Mouse (Mus musculus) heart, embryonic 14.5 days (tissue): Measurements from ENCODE around the gene Chat. TPM values are rescaled to one million over a fixed set of nuclear protein-coding genes. Genes with fewer than 3 reads are reported as not detected.

ENCODE experiments used
- ATAC-seq: fragments of 200-750 bp; cut with Nextera tagmentation; 2 replicates; pipeline ENCODE4 v1.8.0; 2017; ENCODE audit warnings: low read depth, moderate TSS enrichment; ENCODE audit not compliant: insufficient number of reproducible peaks, insufficient read depth, low FRiP score
- H3K27ac ChIP-seq, 2 experiments: fragments of 200-500 bp in 1 of 2; fragments of 300-500 bp in 1 of 2; sonication (generic) in 1 of 2; replicated peaks in 1 of 2; 2 replicates each; pipeline ENCODE4 v1.5.1; 2012 to 2014; ENCODE audit warnings: low read depth in 2 of 2, low read length in 2 of 2, control low read depth in 1 of 2, mild to moderate bottlenecking in 1 of 2, mixed read lengths in 1 of 2; ENCODE audit not compliant: control insufficient read depth in 1 of 2, insufficient read depth in 1 of 2
- H3K27me3 ChIP-seq: fragments of 300-500 bp; sonication (generic); 2 replicates; pipeline ENCODE4 v1.6.1; 2014; ENCODE audit warnings: mild to moderate bottlenecking, low read length, control low read depth; ENCODE audit not compliant: control insufficient read depth, insufficient read depth
- H3K36me3 ChIP-seq: fragments of 300-500 bp; sonication (generic); 2 replicates; pipeline ENCODE4 v1.6.1; 2014; ENCODE audit warnings: mild to moderate bottlenecking, control low read depth, low read length, mixed read lengths; ENCODE audit not compliant: control insufficient read depth, insufficient read depth
- H3K4me1 ChIP-seq, 2 experiments: fragments of 200-500 bp in 1 of 2; fragments of 300-500 bp in 1 of 2; sonication (generic) in 1 of 2; 2 replicates each; pipeline ENCODE4 v1.6.1; 2012 to 2014; ENCODE audit warnings: low read length in 2 of 2, control low read depth in 1 of 2, mixed read lengths in 1 of 2; ENCODE audit not compliant: control insufficient read depth in 2 of 2, insufficient read depth in 2 of 2
- H3K4me2 ChIP-seq: fragments of 300-500 bp; sonication (generic); 2 replicates; pipeline ENCODE4 v1.6.1; 2014; ENCODE audit warnings: mild to moderate bottlenecking, low read length
- H3K4me3 ChIP-seq, 2 experiments: fragments of 200-500 bp in 1 of 2; fragments of 300-500 bp in 1 of 2; sonication (generic) in 1 of 2; 2 replicates each; pipeline ENCODE4 v1.5.1; 2012 to 2014; ENCODE audit warnings: low read length in 2 of 2, mild to moderate bottlenecking in 2 of 2, control low read depth in 1 of 2, low read depth in 1 of 2, moderate library complexity in 1 of 2; ENCODE audit not compliant: control insufficient read depth in 1 of 2, insufficient read depth in 1 of 2
- H3K9ac ChIP-seq: fragments of 300-500 bp; sonication (generic); 2 replicates; pipeline ENCODE4 v1.6.1; 2014; ENCODE audit warnings: mild to moderate bottlenecking, low read length
- H3K9me3 ChIP-seq: fragments of 300-500 bp; sonication (generic); 2 replicates; pipeline ENCODE4 v1.6.1; 2016; ENCODE audit warnings: low read length, control low read depth; ENCODE audit not compliant: control insufficient read depth
- WGBS: fragments of 180-500 bp; shearing (Covaris S2); extraction: QIAGEN DNeasy Blood & Tissue Kit; methylation state at CpG from one replicate; pipeline ENCODE4 v1.1.7; 2014; 5-methylcytosine and 5-hydroxymethylcytosine counted together
- polyA plus RNA-seq: library from polyadenylated mRNA; unstranded; fragments of >200 nt; fragmentation: Nextera tagmentation; extraction: Ambion mirVana; gene quantifications from 2 replicates; pipeline ENCODE4 v1.2.1, GENCODE M21; 2014

Gene Chat
- polyA plus RNA-seq, 1 experiment from 2014 or later, result not detected

- Histone ChIP-seq H3K27ac (no peak overlapping the region), H3K4me1 (no peaks in the 10 kb centered on the region), H3K9me3 (no peaks in the 10 kb centered on the region), H3K4me2 (no peak overlapping the region), H3K9ac (no peak overlapping the region), H3K4me3 (no peak overlapping the region), H3K36me3 (no peaks in the 10 kb centered on the region), H3K27me3 (peaks cover 13% of the 10 kb centered on the region)
- 77% methylated on average over 6 of the region's 6 CpGs for WGBS
- no peak for ATAC-seq
Observed at GRCm38 (mm10) chr14:32446989-32447388, 18.8 kb downstream of the Chat start.

DNA sequence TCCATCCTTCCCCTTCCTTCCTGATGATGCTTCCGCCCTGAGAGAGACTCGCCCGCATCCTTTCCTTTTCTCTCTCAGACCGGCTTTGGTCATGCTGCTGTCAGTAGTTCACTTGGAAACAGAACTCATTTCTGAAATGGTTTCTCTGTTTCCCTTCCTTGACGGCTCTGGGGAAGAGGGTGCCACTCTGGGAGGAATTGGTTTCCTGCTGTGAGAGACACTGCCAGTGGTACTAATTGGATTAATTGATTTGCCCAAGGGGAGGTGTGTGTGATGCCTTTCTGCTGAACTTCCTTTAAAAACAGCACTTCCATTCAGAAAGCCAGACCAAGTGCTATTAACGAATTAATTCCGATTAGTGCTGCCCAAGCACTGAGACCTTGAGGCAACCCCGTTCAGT is 22.3 kb downstream of the Chat start:
- Histone ChIP-seq H3K9me3 (no peaks in the 10 kb centered on the region), H3K9ac (no peak overlapping the region), H3K27me3 (peaks cover 17% of the 10 kb centered on the region), H3K4me3 (no peak overlapping the region), H3K36me3 (no peaks in the 10 kb centered on the region), H3K4me1 (no peaks in the 10 kb centered on the region), H3K27ac (no peak overlapping the region), H3K4me2 (no peak overlapping the region)
- no peak for ATAC-seq
- WGBS, result 16% methylated on average over 8 of the region's 8 CpGs

DNA sequence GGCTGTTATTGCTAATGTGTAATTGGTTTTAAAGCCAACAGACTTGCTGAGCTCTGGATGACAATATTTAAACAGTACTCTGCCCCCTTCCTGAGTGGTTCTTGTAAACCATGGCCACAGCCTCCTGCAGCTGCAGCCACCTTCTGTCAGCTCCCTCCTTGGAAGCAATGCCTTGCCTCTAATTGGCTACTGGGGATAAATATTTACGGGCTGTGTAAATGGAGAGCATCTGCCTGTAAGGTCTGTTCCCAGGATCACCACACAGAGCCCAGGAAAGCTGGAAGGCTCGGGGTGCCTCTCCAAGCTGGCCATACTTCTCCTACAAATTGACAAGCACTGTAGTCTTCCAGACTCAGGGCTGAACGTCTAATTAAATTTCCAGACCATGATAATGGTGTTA is 26.0 kb downstream of the Chat start:
- H3K9ac ChIP-seq, result no peak overlapping the region
- ATAC-seq, result no peak
- H3K4me3 ChIP-seq, result no peak overlapping the region
- no peaks in the 10 kb centered on the region for H3K36me3 ChIP-seq
- WGBS, result 48% methylated on average over 3 of the region's 3 CpGs
- no peak overlapping the region for H3K4me2 ChIP-seq
- H3K27me3 ChIP-seq, result peaks cover 17% of the 10 kb centered on the region
- H3K4me1 ChIP-seq, result no peaks in the 10 kb centered on the region
- no peaks in the 10 kb centered on the region for H3K9me3 ChIP-seq
- H3K27ac ChIP-seq, result no peak overlapping the region

- Histone ChIP-seq H3K27ac (no peak overlapping the region), H3K4me2 (no peak overlapping the region), H3K9ac (no peak overlapping the region), H3K4me3 (no peak overlapping the region), H3K27me3 (peaks cover 17% of the 10 kb centered on the region), H3K4me1 (no peaks in the 10 kb centered on the region), H3K9me3 (no peaks in the 10 kb centered on the region), H3K36me3 (no peaks in the 10 kb centered on the region)
- 67% methylated on average over 5 of the region's 5 CpGs for WGBS
- no peak for ATAC-seq
Observed at GRCm38 (mm10) chr14:32439316-32439715, 26.5 kb downstream of the Chat start.

DNA sequence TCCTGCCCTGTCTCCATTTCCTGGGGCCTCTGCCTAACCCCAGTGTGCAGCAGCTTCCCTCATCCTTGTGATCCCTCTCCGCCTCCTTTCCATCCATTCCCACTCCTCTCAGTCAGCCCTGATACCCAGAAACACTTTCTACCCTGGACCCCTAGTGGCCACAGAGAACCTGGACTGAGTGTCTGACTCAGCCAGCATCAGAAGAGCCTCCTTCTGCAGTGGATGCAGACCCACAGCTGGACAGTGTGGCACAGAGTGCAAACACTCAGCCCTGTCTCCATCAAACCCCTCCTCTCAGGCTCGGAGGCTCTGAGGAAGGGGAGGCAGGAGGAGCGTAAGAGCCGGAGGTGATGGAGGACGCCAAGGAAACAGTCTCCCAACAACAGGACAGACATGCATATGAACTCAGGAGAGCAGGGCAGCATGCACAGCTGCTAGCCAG is 28.4 kb downstream of the Chat start:
- ATAC-seq, result no peak
- H3K36me3 ChIP-seq, result no peaks in the 10 kb centered on the region
- H3K27me3 ChIP-seq, result peaks cover 7% of the 10 kb centered on the region; the same call in 1 of the 2 replicates
- H3K4me1 ChIP-seq, result no peaks in the 10 kb centered on the region
- no peak overlapping the region for H3K27ac ChIP-seq
- 0 out of 2 replicates have a peak, but pooled peaks cover 2% of the 10 kb centered on the region for H3K9me3 ChIP-seq
- H3K4me2 ChIP-seq, result no peak overlapping the region
- H3K4me3 ChIP-seq, result no peak overlapping the region
- H3K9ac ChIP-seq, result no peak overlapping the region
- 53% methylated on average over 5 of the region's 5 CpGs for WGBS

DNA sequence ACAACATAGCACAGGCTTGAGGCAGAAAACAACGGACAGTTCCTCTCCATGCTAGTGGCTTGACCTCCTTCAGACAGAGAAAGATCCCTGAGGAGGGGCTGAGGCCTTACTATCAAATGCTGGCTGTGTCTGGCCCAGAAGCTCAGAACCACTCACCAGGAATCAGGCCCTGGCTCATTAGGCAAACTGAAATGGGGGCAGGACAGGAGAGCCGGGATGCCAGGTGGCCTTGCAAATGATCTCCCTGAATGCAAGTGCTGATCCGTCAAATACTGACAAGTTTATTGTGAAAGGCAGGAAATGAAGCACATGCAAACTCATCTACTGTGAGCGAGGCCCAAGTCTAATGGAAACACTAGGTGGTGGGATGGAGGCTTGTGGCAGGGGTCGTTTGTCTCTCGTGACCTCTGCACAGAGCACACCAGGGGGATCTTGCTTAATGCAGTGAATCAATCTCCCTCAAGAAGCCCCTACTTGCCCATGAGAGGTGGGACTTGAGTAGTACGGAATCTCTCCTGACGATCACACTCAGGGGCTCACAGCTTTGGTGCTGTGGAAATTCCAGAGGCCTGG is 36.7 kb downstream of the Chat start:
- no peak for ATAC-seq
- no peaks in the 10 kb centered on the region for H3K36me3 ChIP-seq

DNA sequence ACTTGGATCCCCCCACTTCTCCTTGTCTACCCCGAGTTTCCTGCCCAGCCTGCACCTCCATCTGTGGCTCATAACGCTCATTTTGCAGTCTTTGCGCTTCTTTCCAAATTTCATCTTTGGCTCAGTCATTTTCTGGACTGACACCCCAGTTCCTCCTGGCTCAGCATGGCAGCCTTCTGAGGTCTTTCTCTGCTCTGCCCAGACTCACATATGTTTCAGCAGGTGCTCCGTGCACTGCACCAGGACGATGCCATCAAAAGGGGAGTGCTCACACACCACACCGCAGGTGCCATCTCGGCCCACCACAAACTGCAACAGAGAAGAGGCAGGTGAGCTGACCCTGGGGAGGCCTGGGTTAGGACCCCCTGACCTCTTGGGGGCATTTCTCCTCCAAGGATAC is 41.8 kb downstream of the Chat start:
- Histone ChIP-seq H3K9ac (no peak overlapping the region), H3K36me3 (no peaks in the 10 kb centered on the region), H3K9me3 (no peaks in the 10 kb centered on the region), H3K4me1 (no peaks in the 10 kb centered on the region), H3K27me3 (no peaks in the 10 kb centered on the region), H3K4me2 (no peak overlapping the region), H3K4me3 (no peak overlapping the region), H3K27ac (no peak overlapping the region)
- 84% methylated on average over 7 of the region's 7 CpGs for WGBS
- no peak for ATAC-seq

More for the DNA sequence above, 36.7 kb downstream of the Chat start:
- Histone ChIP-seq H3K4me1 (no peaks in the 10 kb centered on the region), H3K4me2 (no peak overlapping the region), H3K4me3 (no peak overlapping the region), H3K9ac (no peak overlapping the region), H3K27ac (no peak overlapping the region), H3K27me3 (no peaks in the 10 kb centered on the region), H3K9me3 (0 out of 2 replicates have a peak, but pooled peaks cover 2% of the 10 kb centered on the region)
- WGBS, result 58% methylated on average over 8 of the region's 8 CpGs

GRCm38 (mm10) chr14:32418747-32419146 is 47.0 kb downstream of the Chat start:
- Histone ChIP-seq H3K9me3 (0 out of 2 replicates have a peak, but pooled peaks cover 5% of the 10 kb centered on the region), H3K36me3 (no peaks in the 10 kb centered on the region), H3K9ac (no peak overlapping the region), H3K4me2 (no peak overlapping the region), H3K4me1 (no peaks in the 10 kb centered on the region), H3K4me3 (no peak overlapping the region), H3K27me3 (no peaks in the 10 kb centered on the region), H3K27ac (no peak overlapping the region)
- 85% methylated on average over 11 of the region's 11 CpGs for WGBS
- no peak for ATAC-seq
